Mouse (Mus musculus): ENCODE measurements around the gene Gpalpp1. TPM values are rescaled to one million over a fixed set of nuclear protein-coding genes. Genes with fewer than 3 reads are reported as not detected.

Gene Gpalpp1
- total and polyA plus RNA-seq, 3 experiments = 18.3 to 18.9 TPM; not detected in 1

GRCm38 (mm10) chr14:76150499-76150898 lies 39.9 kb upstream of the Gpalpp1 start:
- DNase-seq (ENCODE audit: low read depth, low spot score) = peak; percentile 65
- peak overlapping the region; percentile 63 for H3K9ac ChIP-seq (ENCODE audit: control insufficient read depth, low read depth, low read length, poor library complexity, severe bottlenecking)
- no peaks in the 10 kb centered on the region for H3K27me3 ChIP-seq (ENCODE audit: control insufficient read depth in 1 of 2, insufficient read depth in 2 of 2, low read length in 2 of 2)
- TF ChIP-seq POLR2AphosphoS2 (IDR thresholded peaks at IDR 0.05; ENCODE audit: low read length) (no peak), CHD1 (IDR thresholded peaks at IDR 0.05; ENCODE audit: low read depth, low read length) (0 out of 2 replicates have a peak, but pooled peaks have one; percentile 34), TBP (IDR thresholded peaks at IDR 0.05; ENCODE audit: low read depth, low read length) (0 out of 2 replicates have a peak, but pooled peaks have one; percentile 19)
- peaks cover 0 to 26% of the 10 kb centered on the region in 2 experiments; a peak in 3 of 4 replicates for H3K4me1 ChIP-seq (ENCODE audit: control insufficient read depth in 1 of 2, insufficient read depth in 2 of 2, low read length in 2 of 2)
- no peaks in the 10 kb centered on the region; the same call in 1 of the 2 replicates for H3K79me2 ChIP-seq (ENCODE audit: control insufficient read depth, insufficient read depth, low read length, poor library complexity)
- H3K36me3 ChIP-seq (ENCODE audit: control insufficient read depth in 1 of 2, insufficient read depth in 2 of 2, low read length in 2 of 2) = peaks cover 0 to 11% of the 10 kb centered on the region in 2 experiments; a peak in 2 of 4 replicates
- peak overlapping the region; percentile 81 for H3K27ac ChIP-seq (ENCODE audit: control insufficient read depth, low read depth, low read length)
- H3K4me3 ChIP-seq (ENCODE audit: control insufficient read depth in 1 of 2, insufficient read depth in 1 of 2, low read depth in 2 of 2, low read length in 2 of 2) = peak overlapping the region; percentile 54 to 68
- no peaks in the 10 kb centered on the region for H3K9me3 ChIP-seq (replicated peaks; ENCODE audit: insufficient read depth, low read length)

- no peaks in the 10 kb centered on the region; the same call in 1 of the 2 replicates for H3K79me2 ChIP-seq (ENCODE audit: control insufficient read depth, insufficient read depth, low read length, poor library complexity)
- H3K36me3 ChIP-seq (ENCODE audit: control insufficient read depth in 1 of 2, insufficient read depth in 2 of 2, low read length in 2 of 2) = peaks cover 0 to 18% of the 10 kb centered on the region in 2 experiments; a peak in 2 of 4 replicates
- TF ChIP-seq TCF12 (IDR thresholded peaks at IDR 0.05; ENCODE audit: low read depth, low read length) (no peak), ETS1 (IDR thresholded peaks at IDR 0.05; ENCODE audit: low read depth, low read length) (peak; percentile 36; the same call in 1 of the 2 replicates), MXI1 (IDR thresholded peaks at IDR 0.05; ENCODE audit: low read depth, low read length) (peak; percentile 14; the same call in 1 of the 2 replicates), SIN3A (IDR thresholded peaks at IDR 0.05; ENCODE audit: low read length) (peak; percentile 47), TBP (IDR thresholded peaks at IDR 0.05; ENCODE audit: low read depth, low read length) (peak; percentile 73), NELFE (IDR thresholded peaks at IDR 0.05; ENCODE audit: low read depth, low read length) (no peak), TAL1 (IDR thresholded peaks at IDR 0.05; ENCODE audit: low read length) (peak; percentile 20; the same call in 1 of the 2 replicates), USF2 (IDR thresholded peaks at IDR 0.05; ENCODE audit: borderline replicate concordance in 1 of 2, insufficient read depth in 1 of 2, low read depth in 1 of 2, low read length in 2 of 2) (no peak), RCOR1 (IDR thresholded peaks at IDR 0.05; ENCODE audit: low read depth, low read length) (peak; percentile 13; the same call in 1 of the 2 replicates), EP300 (IDR thresholded peaks at IDR 0.05; ENCODE audit: low read depth in 1 of 2, low read length in 2 of 2) (peak in 1 of 2 experiments; percentile 49; a peak in 1 of 4 replicates), GATA1 (IDR thresholded peaks at IDR 0.05; ENCODE audit: low read depth, low read length) (peak; percentile 63)
- H3K27me3 ChIP-seq (ENCODE audit: control insufficient read depth in 1 of 2, insufficient read depth in 2 of 2, low read length in 2 of 2) = no peaks in the 10 kb centered on the region
- peak; percentile 73 for DNase-seq (ENCODE audit: low read depth, low spot score)
- H3K9me3 ChIP-seq (replicated peaks; ENCODE audit: insufficient read depth, low read length) = no peaks in the 10 kb centered on the region
- H3K9ac ChIP-seq (ENCODE audit: control insufficient read depth, low read depth, low read length, poor library complexity, severe bottlenecking) = peak overlapping the region; percentile 63
- peaks cover 3 to 28% of the 10 kb centered on the region in 2 experiments for H3K4me1 ChIP-seq (ENCODE audit: control insufficient read depth in 1 of 2, insufficient read depth in 2 of 2, low read length in 2 of 2)
- H3K27ac ChIP-seq (ENCODE audit: control insufficient read depth, low read depth, low read length) = peak overlapping the region; percentile 81
- H3K4me3 ChIP-seq (ENCODE audit: control insufficient read depth in 1 of 2, insufficient read depth in 1 of 2, low read depth in 2 of 2, low read length in 2 of 2) = peak overlapping the region; percentile 54 to 68
Observed at GRCm38 (mm10) chr14:76149531-76150179, 39.1 kb upstream of the Gpalpp1 start.
